Comparison of ENCODE assay signal across 8 mouse cellular contexts in the genomic region with DNA sequence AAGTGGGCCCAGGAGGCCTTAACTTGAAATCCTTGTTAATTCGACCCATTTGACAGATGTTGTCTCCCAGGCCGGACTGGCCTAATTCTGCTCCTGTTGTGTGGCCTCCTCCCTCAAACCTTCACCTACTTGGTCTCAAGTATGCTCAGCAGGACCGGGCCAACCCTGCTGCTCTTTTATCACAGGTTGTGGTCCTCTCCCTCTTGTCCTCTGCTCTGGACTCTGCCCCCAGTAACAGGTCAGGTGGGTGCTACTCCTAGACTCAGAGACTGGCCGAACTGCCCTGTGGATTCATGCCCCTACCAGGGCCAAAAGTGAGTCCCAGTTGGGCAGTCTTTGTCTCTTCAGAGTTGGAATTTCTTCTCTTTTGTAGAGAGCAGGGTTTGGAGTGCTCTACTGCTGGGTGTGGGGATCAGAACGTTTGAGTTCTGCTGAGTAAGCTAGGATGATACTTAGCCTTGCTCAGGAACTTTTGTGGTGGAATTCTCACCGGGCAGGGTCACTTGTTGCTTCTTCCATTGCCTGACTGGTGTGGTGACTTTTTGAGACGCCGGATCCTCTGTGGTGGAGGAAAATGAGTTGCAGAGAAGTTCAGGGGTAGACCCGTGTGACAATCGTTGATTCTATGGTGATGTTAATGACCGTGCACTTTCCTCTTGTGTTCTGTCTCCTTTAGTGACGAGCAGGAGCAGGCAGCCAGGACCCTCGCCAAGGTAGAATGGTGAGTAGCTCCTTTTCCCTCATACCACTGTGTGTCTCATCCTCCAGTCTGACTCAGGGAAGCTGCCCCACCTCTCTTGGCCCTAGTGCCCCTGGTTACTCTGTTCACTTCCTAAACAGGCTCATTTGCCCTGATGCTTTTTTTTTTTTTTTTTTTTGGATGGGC. TPM values are rescaled to one million over a fixed set of nuclear protein-coding genes. Genes with fewer than 3 reads are reported as not detected.
DNase-seq lines count a peak whose midpoint lies in the region; ATAC-seq and TF ChIP-seq lines count a peak whose summit lies in the region.

No protein-coding gene starts in this region.

- no peak for TF ChIP-seq CTCF in layer of hippocampus, adult 2 months (conservative IDR thresholded peaks at IDR 0.05)
- TF ChIP-seq CTCF in cortical plate, adult 2 months (IDR thresholded peaks at IDR 0.05; ENCODE audit: extremely low read depth, insufficient read depth, low read length), result no peak

- H3K4me2 ChIP-seq in intestine, embryonic 16.5 days (ENCODE audit: low read depth, low read length), result peak overlapping the region; percentile 99

- H3K4me1 ChIP-seq in cortical plate, adult 2 months (ENCODE audit: control insufficient read depth, insufficient read depth, low read length), result peaks cover 8% of the 10 kb centered on the region
- H3K4me1 ChIP-seq in intestine, embryonic 16.5 days (ENCODE audit: control insufficient read depth, insufficient read depth, low read length), result peaks cover 50% of the 10 kb centered on the region
- H3K4me1 ChIP-seq in midbrain, embryonic 10.5 days, result peaks cover 81% of the 10 kb centered on the region

- intact Hi-C loops in gastrocnemius, postnatal 36 days (cut with DNase I), result loop anchor here (5.0 kb wide), 1 partner anchor 144 kb away; a partner anchor contains a TSS

- no peak for TF ChIP-seq POLR2A in cortical plate, adult 2 months (IDR thresholded peaks at IDR 0.05; ENCODE audit: extremely low read depth, insufficient read depth, low read length)

- no peaks in the 10 kb centered on the region for H3K27me3 ChIP-seq in intestine, embryonic 16.5 days (replicated peaks; ENCODE audit: control insufficient read depth, insufficient read depth, low read length)
- no peaks in the 10 kb centered on the region for H3K27me3 ChIP-seq in midbrain, embryonic 10.5 days (ENCODE audit: low read depth, poor library complexity, severe bottlenecking)

- ATAC-seq in intestine, embryonic 16.5 days, result no peak
- ATAC-seq in inflammation-experienced regulatory T-cells, adult 6 months, result no peak

- H3K27ac ChIP-seq in layer of hippocampus, adult 2 months, result peak overlapping the region; percentile 94
- H3K27ac ChIP-seq in cortical plate, adult 2 months (ENCODE audit: insufficient read depth, low read length), result peak overlapping the region; percentile 24
- peak overlapping the region; percentile 99 for H3K27ac ChIP-seq in intestine, embryonic 16.5 days (ENCODE audit: low read length)
- H3K27ac ChIP-seq in midbrain, embryonic 10.5 days (replicated peaks), result peak overlapping the region; percentile 93

- peak overlapping the region; percentile 86 for H3K9ac ChIP-seq in intestine, embryonic 16.5 days (ENCODE audit: low read depth, low read length)

- H3K4me3 ChIP-seq in layer of hippocampus, adult 2 months, result peak overlapping the region; percentile 81
- H3K4me3 ChIP-seq in cortical plate, adult 2 months (ENCODE audit: insufficient read depth, low read length), result peak overlapping the region; percentile 55
- H3K4me3 ChIP-seq in intestine, embryonic 16.5 days (ENCODE audit: low read length), result peak overlapping the region; percentile 81
- H3K4me3 ChIP-seq in midbrain, embryonic 10.5 days, result peak overlapping the region; percentile 93

- 34% methylated on average over 13 of the region's 13 CpGs for WGBS in intestine, embryonic 16.5 days
- whole genome bisulfite sequencing in midbrain, embryonic 10.5 days, result 51% methylated on average over 13 of the region's 13 CpGs

- H3K36me3 ChIP-seq in intestine, embryonic 16.5 days (ENCODE audit: control insufficient read depth, insufficient read depth, low read length), result 0 out of 2 replicates have a peak, but pooled peaks cover 7% of the 10 kb centered on the region
- H3K36me3 ChIP-seq in midbrain, embryonic 10.5 days, result peaks cover 34% of the 10 kb centered on the region

- no peaks in the 10 kb centered on the region for H3K9me3 ChIP-seq in intestine, embryonic 16.5 days (ENCODE audit: control insufficient read depth, low read length)
- H3K9me3 ChIP-seq in midbrain, embryonic 10.5 days (replicated peaks), result no peaks in the 10 kb centered on the region

- DNase-seq in layer of hippocampus, adult 2 months (ENCODE audit: low spot score in 2 of 2), result no peak
- no peak for DNase-seq in layer of hippocampus, postnatal 14 days (ENCODE audit: low spot score in 2 of 2)
- no peak for DNase-seq in midbrain, embryonic 10.5 days (ENCODE audit: low spot score)
- DNase-seq in gastrocnemius, postnatal 36 days, result no peak
- DNase-seq in cerebellum, postnatal 4 days (ENCODE audit: low spot score in 2 of 2), result no peak

RNA-seq across cellular contexts. Expression of a gene that starts 1.0 kb away (rescaled TPM):
- total RNA-seq in layer of hippocampus, adult 2 months (2021), result 10 to 100 TPM; 81.5 to 89.0 TPM
- total RNA-seq in layer of hippocampus, postnatal 14 days (2021), result 10 to 100 TPM; 80.4 to 95.4 TPM
- polyA plus RNA-seq in cortical plate, adult 2 months (2012; rRNA removed), result 46.0 and 47.0 TPM in 2 replicates
- polyA plus RNA-seq in intestine, embryonic 16.5 days (2015; fragmentation: Nextera tagmentation; extraction: Ambion mirVana), result 26.1 and 31.3 TPM in 2 replicates
- 63.5 and 69.8 TPM in 2 replicates for polyA plus RNA-seq in midbrain, embryonic 10.5 days (2016; fragmentation: Nextera tagmentation; extraction: Ambion mirVana)
- 10 to 100 TPM in 1 of 2 experiments, 1 to 10 TPM in 1; 8.9 to 13.4 TPM for total RNA-seq in gastrocnemius, postnatal 36 days (2021)
- 10 to 100 TPM in 2 of 3 experiments, 1 to 10 TPM in 1; 8.4 to 10.3 (median 10.3) TPM for polyA plus RNA-seq in inflammation-experienced regulatory T-cells, adult 6 months (2017; shearing (Covaris generic))

RNA-seq across cellular contexts. Expression of a gene that starts 24.0 kb away (rescaled TPM):
- under 1 TPM; 0.56 to 0.90 TPM for total RNA-seq in layer of hippocampus, adult 2 months (2021)
- total RNA-seq in layer of hippocampus, postnatal 14 days (2021), result under 1 TPM; 0.43 to 0.60 TPM
- polyA plus RNA-seq in cortical plate, adult 2 months (2012; rRNA removed), result 0.40 and 0.42 TPM in 2 replicates
- polyA plus RNA-seq in intestine, embryonic 16.5 days (2015; fragmentation: Nextera tagmentation; extraction: Ambion mirVana), result 0.15 and 0.17 TPM in 2 replicates
- 0.40 and 0.42 TPM in 2 replicates for polyA plus RNA-seq in midbrain, embryonic 10.5 days (2016; fragmentation: Nextera tagmentation; extraction: Ambion mirVana)
- not detected for total RNA-seq in gastrocnemius, postnatal 36 days (2021)
- under 1 TPM; 0.21 to 0.34 (median 0.23) TPM for polyA plus RNA-seq in inflammation-experienced regulatory T-cells, adult 6 months (2017; shearing (Covaris generic))

RNA-seq across cellular contexts. Expression of a gene that starts 24.3 kb away (rescaled TPM):
- total RNA-seq in layer of hippocampus, adult 2 months (2021), result 100 to 1,000 TPM; 139 to 159 TPM
- total RNA-seq in layer of hippocampus, postnatal 14 days (2021), result 100 to 1,000 TPM in 1 of 2 experiments, 10 to 100 TPM in 1; 98.9 to 116 TPM
- polyA plus RNA-seq in cortical plate, adult 2 months (2012; rRNA removed), result 424 and 429 TPM in 2 replicates
- 30.6 and 31.4 TPM in 2 replicates for polyA plus RNA-seq in intestine, embryonic 16.5 days (2015; fragmentation: Nextera tagmentation; extraction: Ambion mirVana)
- polyA plus RNA-seq in midbrain, embryonic 10.5 days (2016; fragmentation: Nextera tagmentation; extraction: Ambion mirVana), result 10.7 and 11.3 TPM in 2 replicates
- total RNA-seq in gastrocnemius, postnatal 36 days (2021), result 10 to 100 TPM; 11.3 to 11.9 TPM
- 1 to 10 TPM in 2 of 3 experiments, under 1 TPM in 1; 0.28 to 1.9 (median 1.8) TPM for polyA plus RNA-seq in inflammation-experienced regulatory T-cells, adult 6 months (2017; shearing (Covaris generic))

RNA-seq across cellular contexts. Expression of a gene that starts 26.5 kb away (rescaled TPM):
- not detected for total RNA-seq in layer of hippocampus, adult 2 months (2021)
- not detected for total RNA-seq in layer of hippocampus, postnatal 14 days (2021)
- polyA plus RNA-seq in cortical plate, adult 2 months (2012; rRNA removed), result 0.06 and 0.13 TPM in 2 replicates
- polyA plus RNA-seq in intestine, embryonic 16.5 days (2015; fragmentation: Nextera tagmentation; extraction: Ambion mirVana), result not detected in 2 replicates
- not detected in 2 replicates for polyA plus RNA-seq in midbrain, embryonic 10.5 days (2016; fragmentation: Nextera tagmentation; extraction: Ambion mirVana)
- total RNA-seq in gastrocnemius, postnatal 36 days (2021), result not detected
- not detected for polyA plus RNA-seq in inflammation-experienced regulatory T-cells, adult 6 months (2017; shearing (Covaris generic))

Comparison
In these comparisons a context has a peak if more than half of its experiments do, and no peak if none do; other contexts are left out.
1. H3K27ac ChIP-seq: peak in every context shown above with its lines; median percentile 99 in intestine, embryonic 16.5 days; 94 in layer of hippocampus, adult 2 months; 93 in midbrain, embryonic 10.5 days; 24 in cortical plate, adult 2 months.
2. RNA of a gene that starts 24.3 kb away (polyA plus RNA-seq): 424 to 429 TPM in cortical plate, adult 2 months; 30.6 to 31.4 TPM in intestine, embryonic 16.5 days, 10.7 to 11.3 TPM in midbrain, embryonic 10.5 days and 0.28 to 1.9 TPM in inflammation-experienced regulatory T-cells, adult 6 months; every median in the first group is over 10 times any median in the second.
3. Peak in every context shown above with its lines, with median percentiles within 50 percentile points of each other: H3K4me3 ChIP-seq.